Mouse (Mus musculus) hindbrain, embryonic 13.5 days (tissue): ENCODE results near the gene Apoh. TPM values are rescaled to one million over a fixed set of nuclear protein-coding genes. Genes with fewer than 3 reads are reported as not detected.

Experiments
- ATAC-seq: fragments of 200-750 bp; cut with Nextera tagmentation; 2 replicates; pipeline ENCODE4 v1.8.0; 2017; ENCODE audit warnings: moderate TSS enrichment; ENCODE audit not compliant: low FRiP score
- H3K27ac ChIP-seq: fragments of 300-500 bp; sonication (generic); 2 replicates; pipeline ENCODE4 v1.5.1; 2015; ENCODE audit warnings: inconsistent platforms, mild to moderate bottlenecking, moderate library complexity
- H3K27me3 ChIP-seq: fragments of 300-500 bp; sonication (generic); 2 replicates; pipeline ENCODE4 v1.6.1; 2015; ENCODE audit warnings: mild to moderate bottlenecking, inconsistent platforms
- H3K36me3 ChIP-seq: fragments of 300-500 bp; sonication (generic); 2 replicates; pipeline ENCODE4 v1.6.1; 2015; ENCODE audit warnings: mild to moderate bottlenecking, inconsistent platforms
- H3K4me1 ChIP-seq: fragments of 300-500 bp; sonication (generic); replicated peaks from 2 replicates; pipeline ENCODE4 v1.6.1; 2015; ENCODE audit warnings: inconsistent platforms
- H3K4me2 ChIP-seq: fragments of 300-500 bp; sonication (generic); 2 replicates; pipeline ENCODE4 v1.6.1; 2015; ENCODE audit warnings: inconsistent platforms, mild to moderate bottlenecking, moderate library complexity
- H3K4me3 ChIP-seq: fragments of 300-500 bp; sonication (generic); 2 replicates; pipeline ENCODE4 v1.5.1; 2015; ENCODE audit warnings: mild to moderate bottlenecking, inconsistent platforms
- H3K9ac ChIP-seq: fragments of 300-500 bp; sonication (generic); 2 replicates; pipeline ENCODE4 v1.6.1; 2015; ENCODE audit warnings: mild to moderate bottlenecking, inconsistent platforms
- H3K9me3 ChIP-seq: fragments of 300-500 bp; sonication (generic); 2 replicates; pipeline ENCODE4 v1.6.1; 2016; ENCODE audit warnings: inconsistent platforms
- WGBS: fragments of 180-500 bp; shearing (Covaris S2); methylation state at CpG from one replicate; pipeline ENCODE4 v1.1.7; 2015; 5-methylcytosine and 5-hydroxymethylcytosine counted together
- polyA plus RNA-seq: library from polyadenylated mRNA; unstranded; fragments of >200 nt; fragmentation: Nextera tagmentation; extraction: Ambion mirVana; gene quantifications from 2 replicates; pipeline ENCODE4 v1.2.1, GENCODE M21; 2015

The Apoh gene
- polyA plus RNA-seq, 1 experiment from 2014 or later: 0.14 TPM

DNA sequence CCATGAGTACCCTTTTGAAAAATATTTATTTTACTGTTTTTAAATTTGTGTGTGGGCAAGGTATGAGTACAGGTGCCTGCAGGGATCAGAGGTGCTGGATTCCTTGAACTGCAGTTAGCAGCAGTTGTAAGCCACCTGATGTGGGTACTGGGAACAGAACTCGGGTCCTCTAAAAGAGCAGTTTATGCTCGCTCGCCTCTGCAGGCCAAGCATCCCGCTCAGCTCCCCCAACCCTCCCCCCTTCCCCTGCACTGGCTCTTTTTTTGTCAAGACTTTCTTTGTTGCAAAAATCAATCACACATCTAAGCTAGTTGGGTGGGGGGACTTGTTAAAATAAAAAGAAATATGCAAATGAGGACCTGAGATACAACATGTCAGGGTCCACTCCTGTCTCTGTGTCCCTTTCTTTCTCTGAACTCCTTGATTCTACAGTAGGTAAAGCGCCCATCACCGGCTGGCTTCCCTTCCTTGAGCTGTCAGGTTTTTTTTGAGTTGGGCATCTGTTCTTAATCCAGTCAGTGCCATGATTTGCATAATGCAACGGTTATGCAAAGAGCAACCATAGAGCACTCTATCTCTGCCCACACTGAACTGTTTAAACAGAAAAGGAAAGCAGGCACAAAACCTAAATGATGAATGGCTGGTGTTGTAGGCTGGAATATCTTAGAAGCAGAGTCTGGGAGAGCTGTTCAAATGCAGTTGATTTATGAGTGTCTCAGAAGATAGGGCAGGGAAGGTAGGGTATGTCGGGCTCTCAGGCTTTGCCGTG lies 66.9 kb downstream of the Apoh start:
- no peak overlapping the region for H3K4me3 ChIP-seq
- H3K9me3 ChIP-seq: no peaks in the 10 kb centered on the region
- no peaks in the 10 kb centered on the region for H3K36me3 ChIP-seq
- H3K4me2 ChIP-seq: no peak overlapping the region
- 0 out of 2 replicates have a peak, but pooled peaks cover 5% of the 10 kb centered on the region for H3K4me1 ChIP-seq
- H3K27ac ChIP-seq: peak overlapping the region; percentile 14; the same call in 1 of the 2 replicates
- WGBS: 41% methylated on average over 8 of the region's 9 CpGs
- no peak overlapping the region for H3K9ac ChIP-seq
- ATAC-seq: peak; percentile 52
- H3K27me3 ChIP-seq: no peaks in the 10 kb centered on the region

DNA sequence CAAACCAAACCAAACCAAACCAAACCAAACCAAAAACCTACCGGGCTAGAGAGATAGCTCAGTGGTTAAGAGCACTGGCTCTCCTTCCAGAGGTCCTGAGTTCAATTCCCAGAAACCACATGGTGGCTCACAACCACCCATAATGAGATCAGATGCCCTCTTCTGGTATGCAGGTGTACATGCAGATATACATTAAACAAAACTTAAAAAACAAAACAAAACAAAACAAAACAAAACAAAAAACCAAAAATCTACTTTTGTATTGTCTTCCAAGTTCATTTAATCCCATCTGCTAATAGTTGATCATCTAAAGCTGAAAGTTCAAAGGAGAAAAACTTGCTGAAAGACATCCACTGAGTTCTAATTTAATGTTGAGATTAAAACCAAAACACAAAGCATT lies 73.2 kb downstream of the Apoh start:
- no peak overlapping the region for H3K4me3 ChIP-seq
- H3K4me2 ChIP-seq: no peak overlapping the region
- no peaks in the 10 kb centered on the region for H3K27me3 ChIP-seq
- no peak for ATAC-seq
- no peaks in the 10 kb centered on the region for H3K36me3 ChIP-seq
- WGBS: 87% methylated on average over 1 of the region's 1 CpGs
- H3K9me3 ChIP-seq: no peaks in the 10 kb centered on the region
- H3K4me1 ChIP-seq: no peaks in the 10 kb centered on the region
- H3K27ac ChIP-seq: no peak overlapping the region
- no peak overlapping the region for H3K9ac ChIP-seq

DNA sequence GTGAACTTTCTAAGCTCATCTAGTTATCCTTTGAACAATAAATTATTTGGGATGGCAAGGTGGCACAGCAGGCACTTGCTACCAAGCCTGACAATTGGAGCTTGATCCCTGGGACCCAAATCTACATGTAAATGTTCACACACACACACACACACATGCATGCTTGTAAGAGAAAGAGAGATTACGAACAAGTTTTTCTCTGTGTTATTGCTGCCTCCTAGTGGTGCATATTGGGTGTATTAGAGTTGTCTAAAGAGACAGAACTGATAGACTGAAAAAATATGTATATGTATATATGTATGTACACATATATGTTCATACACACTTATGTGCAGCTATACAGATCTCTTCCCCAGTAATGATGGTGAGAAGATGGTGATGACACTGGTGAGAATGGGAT lies 75.4 kb downstream of the Apoh start:
- H3K27me3 ChIP-seq: peaks cover 11% of the 10 kb centered on the region
- no peaks in the 10 kb centered on the region for H3K36me3 ChIP-seq
- ATAC-seq: no peak
- 21% methylated on average over 1 of the region's 1 CpGs for WGBS
- no peaks in the 10 kb centered on the region for H3K9me3 ChIP-seq
- no peak overlapping the region for H3K9ac ChIP-seq
- H3K4me2 ChIP-seq: no peak overlapping the region
- H3K27ac ChIP-seq: no peak overlapping the region
- peaks cover 4% of the 10 kb centered on the region for H3K4me1 ChIP-seq
- H3K4me3 ChIP-seq: no peak overlapping the region

DNA sequence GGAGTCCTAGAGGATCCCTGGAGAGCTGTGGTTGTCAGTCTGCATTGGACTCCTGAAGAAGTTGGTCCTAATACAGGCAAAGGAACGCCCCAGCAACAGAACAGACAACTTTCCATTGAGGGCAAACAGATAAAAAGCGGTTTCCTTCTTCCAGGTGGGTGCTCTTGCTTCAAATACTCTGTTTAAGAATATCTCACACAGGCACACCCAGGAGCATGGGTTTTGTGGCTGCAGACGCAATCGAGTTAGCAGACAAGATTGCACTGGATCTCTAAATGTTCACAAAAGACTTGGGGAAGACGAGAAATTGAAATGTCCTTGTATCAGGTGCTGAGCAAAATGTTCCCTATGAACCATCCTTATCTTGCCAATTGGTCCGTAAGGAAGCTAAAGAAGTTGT lies 76.1 kb downstream of the Apoh start:
- Histone ChIP-seq H3K4me3 (no peak overlapping the region), H3K27me3 (peaks cover 11% of the 10 kb centered on the region), H3K9ac (no peak overlapping the region), H3K36me3 (no peaks in the 10 kb centered on the region), H3K27ac (no peak overlapping the region), H3K4me2 (no peak overlapping the region), H3K9me3 (no peaks in the 10 kb centered on the region), H3K4me1 (peaks cover 12% of the 10 kb centered on the region)
- WGBS: 93% methylated on average over 6 of the region's 6 CpGs
- ATAC-seq: no peak

DNA sequence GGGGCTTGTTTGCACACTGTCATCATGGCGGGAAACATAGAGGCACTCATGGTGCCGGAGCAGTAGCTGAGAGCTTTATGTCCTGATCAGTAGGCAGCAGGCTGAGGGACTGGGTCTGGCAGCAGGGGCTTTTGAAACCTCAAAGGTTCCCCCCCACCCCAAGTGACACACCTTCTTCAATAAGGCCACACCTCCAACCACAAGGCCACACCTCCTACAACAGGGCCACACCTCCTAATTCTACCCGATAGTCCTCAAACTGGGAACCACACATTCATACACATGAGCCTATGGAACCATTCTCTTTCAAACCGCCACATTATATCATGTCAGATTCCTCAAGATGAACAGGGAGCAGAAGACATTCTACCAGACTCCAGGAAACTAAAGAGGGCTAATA lies 77.6 kb downstream of the Apoh start:
- Histone ChIP-seq H3K9me3 (no peaks in the 10 kb centered on the region), H3K36me3 (no peaks in the 10 kb centered on the region), H3K4me2 (no peak overlapping the region), H3K4me1 (peaks cover 21% of the 10 kb centered on the region), H3K4me3 (no peak overlapping the region), H3K9ac (no peak overlapping the region), H3K27me3 (peaks cover 11% of the 10 kb centered on the region), H3K27ac (no peak overlapping the region)
- WGBS: 72% methylated on average over 4 of the region's 4 CpGs
- no peak for ATAC-seq

DNA sequence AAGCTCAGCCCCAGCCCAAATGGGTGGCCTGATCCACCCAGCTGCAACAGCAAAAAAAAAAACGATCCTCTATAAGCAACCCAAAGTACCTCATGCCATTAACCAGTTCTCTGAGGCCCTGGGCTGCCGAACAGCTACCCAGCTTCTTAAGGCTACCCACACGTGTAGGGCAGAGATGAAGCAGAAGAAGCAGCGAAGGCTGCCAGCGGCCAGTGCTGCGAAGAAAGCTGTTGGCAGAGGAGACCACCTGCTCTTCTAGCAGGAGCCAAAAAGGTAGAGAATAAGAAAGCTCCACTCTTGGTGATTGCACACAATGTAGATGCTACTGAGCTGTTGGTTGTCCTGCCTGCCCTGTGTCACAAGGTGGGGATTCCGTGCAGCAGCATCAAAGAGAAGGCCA lies 80.1 kb downstream of the Apoh start:
- no peak overlapping the region for H3K4me3 ChIP-seq
- peaks cover 21% of the 10 kb centered on the region for H3K4me1 ChIP-seq
- 52% methylated on average over 7 of the region's 7 CpGs for WGBS
- H3K9me3 ChIP-seq: no peaks in the 10 kb centered on the region
- H3K9ac ChIP-seq: no peak overlapping the region
- H3K27ac ChIP-seq: no peak overlapping the region
- H3K4me2 ChIP-seq: peak overlapping the region; percentile 74; the same call in 1 of the 2 replicates
- peaks cover 11% of the 10 kb centered on the region for H3K27me3 ChIP-seq
- H3K36me3 ChIP-seq: no peaks in the 10 kb centered on the region
- no peak for ATAC-seq

DNA sequence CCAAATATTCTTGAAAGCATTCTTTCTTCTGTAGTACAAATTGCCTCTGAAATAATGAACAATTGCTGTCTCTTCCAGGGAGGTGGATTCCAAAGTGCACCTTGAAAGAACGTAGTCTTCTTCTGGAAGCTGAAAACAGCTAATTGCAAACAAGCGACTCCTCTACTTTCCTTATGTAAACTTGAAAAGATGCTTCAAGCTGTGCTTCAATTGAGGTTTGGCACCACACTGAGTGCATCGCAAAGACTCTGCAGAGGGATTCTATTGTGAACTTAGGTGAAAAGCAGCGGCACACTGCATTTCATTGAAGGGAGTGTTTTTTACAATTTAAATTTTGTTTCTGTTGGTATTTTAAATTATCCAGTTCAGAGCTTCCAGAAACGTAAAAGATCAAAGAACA lies 81.0 kb downstream of the Apoh start:
- WGBS: under 1% methylated on average over 5 of the region's 5 CpGs
- ATAC-seq: no peak
- H3K4me2 ChIP-seq: peak overlapping the region; percentile 74
- H3K9ac ChIP-seq: peak overlapping the region; percentile 60; the same call in 1 of the 2 replicates
- H3K27ac ChIP-seq: no peak overlapping the region
- H3K4me1 ChIP-seq: peaks cover 21% of the 10 kb centered on the region
- H3K36me3 ChIP-seq: no peaks in the 10 kb centered on the region
- H3K4me3 ChIP-seq: peak overlapping the region; percentile 66
- H3K9me3 ChIP-seq: no peaks in the 10 kb centered on the region
- peaks cover 11% of the 10 kb centered on the region for H3K27me3 ChIP-seq

DNA sequence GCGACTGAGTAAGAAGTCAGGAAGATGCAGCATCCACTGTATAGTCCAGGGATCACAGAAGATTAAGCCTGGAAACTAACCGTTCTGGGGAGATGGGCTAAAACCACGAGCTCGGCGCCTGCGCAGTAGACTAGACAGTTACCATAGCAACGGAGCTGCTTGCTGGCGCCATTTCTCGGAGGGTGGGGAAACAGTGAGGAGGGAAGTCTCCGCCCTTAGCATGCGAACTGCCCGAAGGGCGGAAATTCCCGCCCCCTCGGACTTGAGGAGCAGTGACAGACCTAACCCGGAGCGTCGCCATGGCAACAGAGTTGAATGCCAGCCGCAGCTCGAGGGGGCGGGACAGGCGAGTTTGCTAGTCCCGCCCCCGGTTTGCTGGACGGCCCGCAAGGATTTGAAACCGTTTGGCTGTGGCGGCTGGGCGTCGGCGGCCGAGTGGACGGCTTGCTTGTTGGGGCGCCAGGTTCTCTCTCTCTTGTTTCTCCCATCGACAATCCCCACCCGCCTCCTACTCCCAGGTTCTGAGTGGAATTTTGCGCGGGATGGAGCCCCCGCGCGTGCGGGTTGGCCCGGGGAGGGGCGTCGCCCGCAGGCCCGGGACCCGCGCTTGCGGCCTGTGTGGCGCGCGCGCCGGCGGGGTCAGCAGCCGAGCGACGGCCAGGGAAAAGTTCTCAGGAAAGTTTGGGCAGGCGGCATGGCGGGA lies 81.9 kb downstream of the Apoh start, which contains the start of gene Cep112:
Cep112 (plus strand) TSS at position 304 of the 703 bp plus-strand sequence.
- H3K4me3 ChIP-seq: peak within 1 kb of the TSS; percentile 66
- WGBS: under 1% methylated on average over 61 of the region's 61 CpGs
- peak; percentile 96 for ATAC-seq

DNA sequence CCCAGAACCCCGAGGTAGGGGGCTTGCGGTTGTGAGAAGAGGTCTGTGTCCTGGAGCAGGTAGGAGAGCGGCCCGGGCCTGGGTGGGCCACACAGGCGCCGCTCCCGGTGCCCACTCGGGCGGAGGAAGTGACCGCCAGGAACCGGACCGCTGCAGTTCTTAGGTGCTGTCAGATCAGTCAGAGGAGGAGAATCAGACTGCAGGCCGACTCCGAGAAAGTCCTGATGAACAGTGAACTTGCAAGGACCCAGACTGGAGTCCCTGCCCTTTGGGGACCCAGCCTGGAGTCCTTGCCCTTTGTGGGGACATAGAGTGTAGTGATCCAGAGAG lies 82.4 kb downstream of the Apoh start:
- Histone ChIP-seq H3K4me3 (peak overlapping the region; percentile 66), H3K9me3 (no peaks in the 10 kb centered on the region), H3K27ac (no peak overlapping the region), H3K9ac (peak overlapping the region; percentile 73), H3K36me3 (no peaks in the 10 kb centered on the region), H3K4me2 (peak overlapping the region; percentile 74), H3K27me3 (peaks cover 11% of the 10 kb centered on the region), H3K4me1 (peaks cover 21% of the 10 kb centered on the region)
- WGBS: 7% methylated on average over 14 of the region's 14 CpGs
- ATAC-seq: peak; percentile 64

More for the DNA sequence above, 81.9 kb downstream of the Apoh start, which contains the start of gene Cep112:
- Histone ChIP-seq H3K36me3 (no peaks in the 10 kb centered on the region), H3K27ac (peak within 1 kb of the TSS; percentile 40; the same call in 1 of the 2 replicates), H3K9me3 (no peaks in the 10 kb centered on the region), H3K4me1 (peaks cover 21% of the 10 kb centered on the region), H3K4me2 (peak within 1 kb of the TSS; percentile 74), H3K27me3 (peaks cover 11% of the 10 kb centered on the region), H3K9ac (peak within 1 kb of the TSS; percentile 73)

DNA sequence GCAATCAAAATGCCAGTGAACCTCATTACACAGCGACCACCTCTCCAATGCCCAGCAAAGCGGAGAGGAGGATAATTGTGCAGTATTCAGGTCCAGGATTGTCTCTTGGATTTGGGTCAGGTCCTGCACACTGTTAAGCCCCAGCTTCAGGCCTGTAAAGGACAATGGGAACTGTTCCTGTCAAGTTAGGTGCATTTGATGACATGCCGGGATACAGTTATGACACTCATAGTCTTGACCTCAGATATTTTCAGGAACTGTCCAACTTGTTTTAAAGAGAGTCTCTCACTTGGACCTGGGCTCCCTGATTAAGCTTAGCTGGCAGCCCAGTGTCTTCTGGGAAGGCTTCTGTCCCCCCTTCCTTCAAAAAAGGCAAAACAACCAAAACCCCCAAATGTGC lies 82.9 kb downstream of the Apoh start:
- Histone ChIP-seq H3K27me3 (peaks cover 11% of the 10 kb centered on the region), H3K9ac (no peak overlapping the region), H3K4me3 (peak overlapping the region; percentile 66; the same call in 1 of the 2 replicates), H3K36me3 (no peaks in the 10 kb centered on the region), H3K4me1 (peaks cover 21% of the 10 kb centered on the region), H3K4me2 (0 out of 2 replicates have a peak overlapping the region, but pooled peaks have one; percentile 6), H3K27ac (no peak overlapping the region), H3K9me3 (no peaks in the 10 kb centered on the region)
- WGBS: 85% methylated on average over 3 of the region's 3 CpGs
- ATAC-seq: no peak

DNA sequence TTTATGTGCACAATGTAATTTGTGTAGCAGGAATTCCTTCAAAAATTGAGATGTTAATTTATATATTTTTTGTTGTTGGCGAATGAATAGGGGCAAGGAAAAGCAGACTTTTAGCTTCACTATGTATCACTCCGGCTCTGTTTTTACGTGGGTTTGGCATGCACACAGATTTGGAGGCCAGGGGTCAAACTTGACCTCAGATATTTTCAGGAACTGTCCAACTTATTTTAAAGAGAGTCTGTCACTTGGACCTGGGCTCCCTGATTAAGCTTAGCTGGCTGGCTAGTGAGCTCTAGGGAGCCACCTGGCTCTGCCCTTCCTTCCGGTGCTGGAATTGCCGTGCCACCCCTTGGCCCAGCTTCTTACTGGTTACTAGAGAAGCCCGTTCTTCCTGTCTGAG lies 84.0 kb downstream of the Apoh start:
- no peak overlapping the region for H3K4me2 ChIP-seq
- no peak overlapping the region for H3K4me3 ChIP-seq
- peaks cover 11% of the 10 kb centered on the region for H3K27me3 ChIP-seq
- no peak overlapping the region for H3K9ac ChIP-seq
- peaks cover 21% of the 10 kb centered on the region for H3K4me1 ChIP-seq
- H3K9me3 ChIP-seq: no peaks in the 10 kb centered on the region
- no peak overlapping the region for H3K27ac ChIP-seq
- no peak for ATAC-seq
- no peaks in the 10 kb centered on the region for H3K36me3 ChIP-seq
- 69% methylated on average over 6 of the region's 6 CpGs for WGBS

DNA sequence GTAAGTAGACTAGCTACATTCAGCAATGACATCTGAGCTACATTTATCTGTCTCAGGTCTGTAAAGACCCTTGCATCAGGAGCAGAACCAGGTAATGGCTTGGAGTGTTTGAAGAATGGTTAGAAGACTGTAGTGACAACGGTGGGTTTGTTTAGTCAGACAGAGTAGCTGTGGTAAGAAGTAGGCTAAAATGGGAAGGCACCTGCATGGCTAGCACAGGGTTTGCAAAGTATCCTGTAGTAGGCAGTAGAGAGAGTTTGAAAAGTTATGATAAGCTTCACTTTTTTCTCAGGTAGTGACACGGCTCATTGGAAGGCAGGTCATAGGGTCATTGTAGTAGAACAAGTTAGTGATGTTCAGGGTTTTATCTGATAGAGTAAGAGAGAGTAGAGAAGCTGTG lies 85.9 kb downstream of the Apoh start:
- no peaks in the 10 kb centered on the region for H3K9me3 ChIP-seq
- H3K27ac ChIP-seq: no peak overlapping the region
- peaks cover 11% of the 10 kb centered on the region for H3K4me1 ChIP-seq
- no peaks in the 10 kb centered on the region for H3K36me3 ChIP-seq
- no peak overlapping the region for H3K4me2 ChIP-seq
- H3K4me3 ChIP-seq: no peak overlapping the region
- ATAC-seq: no peak
- no peaks in the 10 kb centered on the region for H3K27me3 ChIP-seq
- no peak overlapping the region for H3K9ac ChIP-seq
- WGBS: 88% methylated on average over 2 of the region's 2 CpGs
